Mouse (Mus musculus) cerebellum, adult 2 months (tissue): ENCODE results near the gene Alox12.

Experiments
- CTCF ChIP-seq: fragments of 200-500 bp; IDR thresholded peaks from 2 replicates; pipeline ENCODE4 v1.5.1; 2011; ENCODE audit warnings: low read depth, mild to moderate bottlenecking, control low read depth, low read length, moderate library complexity, borderline replicate concordance; ENCODE audit not compliant: insufficient read depth
- POLR2A ChIP-seq: fragments of 200-500 bp; IDR thresholded peaks from 2 replicates; pipeline ENCODE4 v1.6.1; 2011; ENCODE audit warnings: low read length, control low read depth, borderline replicate concordance; ENCODE audit not compliant: insufficient read depth

DNA sequence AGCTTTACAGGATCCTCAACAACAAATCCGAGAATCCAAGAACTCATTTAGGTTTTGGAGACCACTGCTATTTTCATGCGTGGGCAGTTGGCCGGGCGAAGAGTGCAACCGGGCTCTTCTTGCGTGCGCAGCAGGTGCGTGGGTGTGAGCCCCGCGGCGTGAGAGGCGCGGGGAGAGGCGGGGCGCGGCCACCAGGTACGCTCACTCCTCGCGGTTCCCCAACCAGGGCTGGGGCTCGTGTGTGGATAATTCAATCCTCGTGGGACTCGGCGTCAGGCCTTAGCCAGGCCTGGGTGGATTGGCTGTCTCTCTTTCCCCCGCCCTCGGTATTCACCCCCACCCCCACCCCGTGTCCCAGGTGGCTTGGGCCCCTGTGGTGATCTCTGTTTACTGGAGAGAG is 41.4 kb downstream of the Alox12 start:
- peak; percentile 71; the same call in 1 of the 2 replicates for TF ChIP-seq POLR2A
- TF ChIP-seq CTCF = no peak; the same call in 1 of the 2 replicates
